Mouse (Mus musculus) bone marrow, adult 2 months (tissue): ENCODE measurements around the gene Pde5a.

Experiments
- CTCF ChIP-seq: fragments of 200-500 bp; IDR thresholded peaks from 2 replicates; pipeline ENCODE4 v1.5.1; 2011; ENCODE audit warnings: low read length, control low read depth; ENCODE audit not compliant: control insufficient read depth, insufficient read depth
- POLR2A ChIP-seq: fragments of 200-500 bp; IDR thresholded peaks from 2 replicates; pipeline ENCODE4 v1.6.1; 2011; ENCODE audit warnings: low read depth, mild to moderate bottlenecking, control low read depth, low read length, borderline replicate concordance; ENCODE audit not compliant: control insufficient read depth

DNA sequence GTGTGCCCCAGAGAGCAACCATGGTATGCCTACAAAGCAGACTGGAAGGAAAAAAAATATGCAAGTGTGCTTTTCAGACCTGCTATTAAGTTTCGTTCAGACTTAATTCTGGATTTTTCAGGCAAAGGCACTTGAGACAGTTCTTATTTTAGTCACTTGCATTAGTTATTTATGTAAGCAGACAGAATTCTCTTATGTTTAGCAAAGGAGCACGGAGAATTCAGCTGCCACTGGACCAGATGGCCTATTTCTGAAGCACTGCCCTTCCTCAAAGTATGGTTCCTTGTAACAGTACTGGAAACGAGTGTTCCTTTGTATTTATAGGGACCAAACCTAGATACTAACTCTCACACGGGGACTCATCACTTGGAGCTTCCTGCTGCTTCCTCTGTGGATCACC lies 38.2 kb downstream of the Pde5a start:
- TF ChIP-seq CTCF (no peak), POLR2A (no peak)
